Mouse (Mus musculus) adrenal gland, postnatal 0 days (tissue): ENCODE data around the gene Fcnb. TPM values are rescaled to one million over a fixed set of nuclear protein-coding genes. Genes with fewer than 3 reads are reported as not detected.

ENCODE experiments used
- polyA plus RNA-seq: library from polyadenylated mRNA; unstranded; fragments of >200 nt; fragmentation: Nextera tagmentation; extraction: Ambion mirVana; gene quantifications from 2 replicates; pipeline ENCODE4 v1.2.1, GENCODE M21; 2015

Gene Fcnb
- 2.3 and 3.2 TPM in 2 replicates for polyA plus RNA-seq

GRCm38 (mm10) chr2:28084768-28085167, at the start of gene Fcnb:
TSS of gene Fcnb (minus strand) at chr2:28084885.

Other genes with a start within 250 kb of the Fcnb start
- gene Col5a1, start 198.5 kb downstream of the Fcnb start, polyA plus RNA-seq, result 65.3 and 74.8 TPM in 2 replicates
- gene Olfm1, start 108.1 kb upstream of the Fcnb start, polyA plus RNA-seq, result 27.4 and 68.5 TPM in 2 replicates